ENCODE assay signal across 10 mouse cellular contexts in the genomic region with DNA sequence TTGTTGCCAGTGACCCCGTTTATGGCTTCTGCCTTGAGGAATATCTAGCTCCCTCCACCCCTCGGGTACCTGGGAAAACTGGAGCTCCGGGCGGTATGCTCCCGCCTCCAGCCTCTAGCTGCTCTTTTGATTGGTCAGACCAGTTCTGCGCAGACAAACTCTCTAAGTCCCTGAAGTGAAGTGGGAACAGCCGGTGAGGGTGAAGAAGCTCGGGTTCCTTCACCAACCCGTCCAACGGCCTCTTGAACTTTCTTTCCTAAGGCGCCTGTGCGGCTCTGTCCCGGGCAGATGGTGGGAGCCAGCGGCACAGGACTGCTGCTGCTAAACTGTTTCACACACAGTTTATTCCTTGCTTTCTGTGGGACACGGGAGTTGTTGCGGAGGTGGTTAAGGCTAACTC. TPM values are rescaled to one million over a fixed set of nuclear protein-coding genes. Genes with fewer than 3 reads are reported as not detected.
DNase-seq lines count a peak whose midpoint lies in the region; ATAC-seq lines count a peak whose summit lies in the region.
"Had no signal": no experiment of that assay in that cellular context is flagged by ENCODE, and none has a peak within 500 bp of the region (broad histone marks: within the 10 kb centered on the region; RNA-seq: fewer than 3 reads in every experiment).

No protein-coding gene starts in this region.

- H3K27me3 ChIP-seq in embryonic facial prominence, embryonic 11.5 days (ENCODE audit: control insufficient read depth, insufficient read depth, low read length) = peaks cover 5% of the 10 kb centered on the region
- peaks cover 42% of the 10 kb centered on the region for H3K27me3 ChIP-seq in hindbrain, embryonic 14.5 days (ENCODE audit: control insufficient read depth, insufficient read depth, low read length)
- peaks cover 66% of the 10 kb centered on the region for H3K27me3 ChIP-seq in liver, embryonic 13.5 days
- peaks cover 60% of the 10 kb centered on the region for H3K27me3 ChIP-seq in neural tube, embryonic 13.5 days

- H3K36me3 ChIP-seq in embryonic facial prominence, embryonic 11.5 days (replicated peaks; ENCODE audit: control insufficient read depth, insufficient read depth, low read depth, low read length) = no peaks in the 10 kb centered on the region
- H3K36me3 ChIP-seq in hindbrain, embryonic 14.5 days (replicated peaks; ENCODE audit: control insufficient read depth, insufficient read depth) = no peaks in the 10 kb centered on the region
- no peaks in the 10 kb centered on the region for H3K36me3 ChIP-seq in liver, embryonic 13.5 days
- H3K36me3 ChIP-seq in neural tube, embryonic 13.5 days = no peaks in the 10 kb centered on the region

- peak overlapping the region; percentile 29 for H3K4me3 ChIP-seq in embryonic facial prominence, embryonic 11.5 days (ENCODE audit: low read depth, low read length)
- H3K4me3 ChIP-seq in hindbrain, embryonic 14.5 days (replicated peaks; ENCODE audit: low read length) = peak overlapping the region; percentile 16
- peak overlapping the region; percentile 33 for H3K4me3 ChIP-seq in liver, embryonic 13.5 days (replicated peaks)
- H3K4me3 ChIP-seq in neural tube, embryonic 13.5 days = peak overlapping the region; percentile 21

- no peaks in the 10 kb centered on the region; the same call in 1 of the 2 replicates for H3K4me1 ChIP-seq in embryonic facial prominence, embryonic 11.5 days (ENCODE audit: control insufficient read depth, insufficient read depth, low read length)
- H3K4me1 ChIP-seq in hindbrain, embryonic 14.5 days (replicated peaks; ENCODE audit: control insufficient read depth, insufficient read depth, low read length) = peaks cover 10% of the 10 kb centered on the region; the same call in 1 of the 2 replicates
- H3K4me1 ChIP-seq in liver, embryonic 13.5 days (replicated peaks) = peaks cover 35% of the 10 kb centered on the region
- H3K4me1 ChIP-seq in neural tube, embryonic 13.5 days (replicated peaks) = peaks cover 26% of the 10 kb centered on the region

- 2% methylated on average over 16 of the region's 16 CpGs for WGBS in embryonic facial prominence, embryonic 11.5 days
- 2% methylated on average over 16 of the region's 16 CpGs for WGBS in hindbrain, embryonic 14.5 days
- WGBS in liver, embryonic 13.5 days (ENCODE audit: insufficient replicate concordance) = 7% methylated on average over 16 of the region's 16 CpGs
- WGBS in neural tube, embryonic 13.5 days = 2% methylated on average over 16 of the region's 16 CpGs

- H3K9me3 ChIP-seq in embryonic facial prominence, embryonic 11.5 days (replicated peaks; ENCODE audit: control insufficient read depth, low read length) = no peaks in the 10 kb centered on the region
- H3K9me3 ChIP-seq in hindbrain, embryonic 14.5 days (ENCODE audit: control insufficient read depth, low read length) = no peaks in the 10 kb centered on the region
- no peaks in the 10 kb centered on the region for H3K9me3 ChIP-seq in liver, embryonic 13.5 days (replicated peaks)
- no peaks in the 10 kb centered on the region for H3K9me3 ChIP-seq in neural tube, embryonic 13.5 days

- peak overlapping the region; percentile 60 for H3K4me2 ChIP-seq in embryonic facial prominence, embryonic 11.5 days (ENCODE audit: low read depth, low read length)
- peak overlapping the region; percentile 50 for H3K4me2 ChIP-seq in hindbrain, embryonic 14.5 days (replicated peaks)
- peak overlapping the region; percentile 58 for H3K4me2 ChIP-seq in liver, embryonic 13.5 days
- H3K4me2 ChIP-seq in neural tube, embryonic 13.5 days = peak overlapping the region; percentile 51

- no peak overlapping the region for H3K27ac ChIP-seq in embryonic facial prominence, embryonic 11.5 days (replicated peaks; ENCODE audit: low read depth, low read length)
- H3K27ac ChIP-seq in hindbrain, embryonic 14.5 days = no peak overlapping the region
- H3K27ac ChIP-seq in liver, embryonic 13.5 days = no peak overlapping the region
- H3K27ac ChIP-seq in neural tube, embryonic 13.5 days (replicated peaks) = no peak overlapping the region

- peak; percentile 5 for DNase-seq in cerebellum, adult 11-12 months
- peak; percentile 74 for DNase-seq in embryonic facial prominence, embryonic 11.5 days (ENCODE audit: low spot score)
- DNase-seq in hindbrain, embryonic 14.5 days (ENCODE audit: low spot score) = peak; percentile 40
- no peak for DNase-seq in liver, embryonic 13.5 days
- DNase-seq in layer of hippocampus, postnatal 25 days (ENCODE audit: extremely low spot score in 1 of 2, low spot score in 1 of 2) = no peak

- no peak for ATAC-seq in cerebellum, adult (ENCODE audit: insufficient number of reproducible peaks, low FRiP score, low TSS enrichment)
- ATAC-seq in embryonic facial prominence, embryonic 11.5 days (replicated peaks; ENCODE audit: insufficient number of reproducible peaks, low FRiP score, low TSS enrichment, low read depth) = no peak
- no peak for ATAC-seq in hindbrain, embryonic 14.5 days (ENCODE audit: low FRiP score)
- no peak for ATAC-seq in liver, embryonic 13.5 days (ENCODE audit: low read depth)
- no peak for ATAC-seq in neural tube, embryonic 13.5 days (ENCODE audit: low read depth)
- ATAC-seq in monocyte, adult 5-6 weeks (replicated peaks; ENCODE audit: insufficient number of reproducible peaks, low FRiP score, low TSS enrichment, poor library complexity, severe bottlenecking) = no peak

- H3K9ac ChIP-seq in embryonic facial prominence, embryonic 11.5 days (replicated peaks; ENCODE audit: low read length) = no peak overlapping the region; the same call in 1 of the 2 replicates
- peak overlapping the region; percentile 8; the same call in 1 of the 2 replicates for H3K9ac ChIP-seq in hindbrain, embryonic 14.5 days
- peak overlapping the region; percentile 41; the same call in 1 of the 2 replicates for H3K9ac ChIP-seq in liver, embryonic 13.5 days
- H3K9ac ChIP-seq in neural tube, embryonic 13.5 days = peak overlapping the region; percentile 18; the same call in 1 of the 2 replicates

RNA-seq across cellular contexts. Expression of gene H2-DMb2, which starts 3.7 kb away (rescaled TPM):
- polyA plus RNA-seq in embryonic facial prominence, embryonic 11.5 days (2014; fragmentation: Nextera tagmentation; extraction: Ambion mirVana) = not detected in 2 replicates
- polyA plus RNA-seq in hindbrain, embryonic 14.5 days (2014; fragmentation: Nextera tagmentation; extraction: Ambion mirVana) = 0.16 TPM in 1 of 2 replicates, not detected in the other
- polyA plus RNA-seq in liver, embryonic 13.5 days (2015; fragmentation: Nextera tagmentation; extraction: Ambion mirVana) = 0.31 and 0.36 TPM in 2 replicates
- polyA plus RNA-seq in neural tube, embryonic 13.5 days (2015; fragmentation: Nextera tagmentation; extraction: Ambion mirVana) = not detected in 2 replicates
- 71.7 to 98.5 TPM (median 90.4 TPM) in 3 replicates for total RNA-seq in monocyte, adult 5-6 weeks (2017)
- under 1 TPM; 0.69 to 0.94 TPM for total RNA-seq in layer of hippocampus, postnatal 25 days (2021)
- polyA plus RNA-seq: C2C12 had no signal

RNA-seq across cellular contexts. Expression of gene H2-DMb1, which starts 13.5 kb away (rescaled TPM):
- polyA plus RNA-seq in embryonic facial prominence, embryonic 11.5 days (2014; fragmentation: Nextera tagmentation; extraction: Ambion mirVana) = 1.3 and 1.4 TPM in 2 replicates
- polyA plus RNA-seq in hindbrain, embryonic 14.5 days (2014; fragmentation: Nextera tagmentation; extraction: Ambion mirVana) = 0.72 and 0.76 TPM in 2 replicates
- 0.54 and 0.62 TPM in 2 replicates for polyA plus RNA-seq in liver, embryonic 13.5 days (2015; fragmentation: Nextera tagmentation; extraction: Ambion mirVana)
- polyA plus RNA-seq in neural tube, embryonic 13.5 days (2015; fragmentation: Nextera tagmentation; extraction: Ambion mirVana) = not detected in 2 replicates
- total RNA-seq in monocyte, adult 5-6 weeks (2017) = 48.2 to 62.0 TPM (median 61.5 TPM) in 3 replicates
- 1 to 10 TPM; 1.8 to 3.4 TPM for total RNA-seq in layer of hippocampus, postnatal 25 days (2021)
- polyA plus RNA-seq: C2C12 had no signal

RNA-seq across cellular contexts. Expression of gene Brd2, which starts 17.0 kb away (rescaled TPM):
- polyA plus RNA-seq in embryonic facial prominence, embryonic 11.5 days (2014; fragmentation: Nextera tagmentation; extraction: Ambion mirVana) = 95.9 and 114 TPM in 2 replicates
- polyA plus RNA-seq in hindbrain, embryonic 14.5 days (2014; fragmentation: Nextera tagmentation; extraction: Ambion mirVana) = 133 and 136 TPM in 2 replicates
- 42.0 and 53.3 TPM in 2 replicates for polyA plus RNA-seq in liver, embryonic 13.5 days (2015; fragmentation: Nextera tagmentation; extraction: Ambion mirVana)
- polyA plus RNA-seq in neural tube, embryonic 13.5 days (2015; fragmentation: Nextera tagmentation; extraction: Ambion mirVana) = 137 and 167 TPM in 2 replicates
- 374 to 583 TPM (median 393 TPM) in 3 replicates for total RNA-seq in monocyte, adult 5-6 weeks (2017)
- 100 to 1,000 TPM; 196 to 216 TPM for total RNA-seq in layer of hippocampus, postnatal 25 days (2021)

RNA-seq across cellular contexts. Expression of gene H2-DMa, which starts 20.1 kb away (rescaled TPM):
- polyA plus RNA-seq in embryonic facial prominence, embryonic 11.5 days (2014; fragmentation: Nextera tagmentation; extraction: Ambion mirVana) = 9.4 and 9.7 TPM in 2 replicates
- 19.2 and 20.2 TPM in 2 replicates for polyA plus RNA-seq in hindbrain, embryonic 14.5 days (2014; fragmentation: Nextera tagmentation; extraction: Ambion mirVana)
- 4.4 and 5.2 TPM in 2 replicates for polyA plus RNA-seq in liver, embryonic 13.5 days (2015; fragmentation: Nextera tagmentation; extraction: Ambion mirVana)
- 16.0 and 17.7 TPM in 2 replicates for polyA plus RNA-seq in neural tube, embryonic 13.5 days (2015; fragmentation: Nextera tagmentation; extraction: Ambion mirVana)
- 55.9 to 84.5 TPM (median 72.8 TPM) in 3 replicates for total RNA-seq in monocyte, adult 5-6 weeks (2017)
- 10 to 100 TPM; 32.3 to 35.1 TPM for total RNA-seq in layer of hippocampus, postnatal 25 days (2021)

RNA-seq across cellular contexts. Expression of gene H2-Oa, which starts 47.3 kb away (rescaled TPM):
- polyA plus RNA-seq in embryonic facial prominence, embryonic 11.5 days (2014; fragmentation: Nextera tagmentation; extraction: Ambion mirVana) = 0.20 and 0.26 TPM in 2 replicates
- 0.29 TPM in 1 of 2 replicates, not detected in the other for polyA plus RNA-seq in hindbrain, embryonic 14.5 days (2014; fragmentation: Nextera tagmentation; extraction: Ambion mirVana)
- 0.39 and 0.41 TPM in 2 replicates for polyA plus RNA-seq in liver, embryonic 13.5 days (2015; fragmentation: Nextera tagmentation; extraction: Ambion mirVana)
- polyA plus RNA-seq in neural tube, embryonic 13.5 days (2015; fragmentation: Nextera tagmentation; extraction: Ambion mirVana) = 0.24 and 0.41 TPM in 2 replicates
- total RNA-seq in monocyte, adult 5-6 weeks (2017) = 7.8 to 18.9 TPM (median 17.6 TPM) in 3 replicates
- total RNA-seq in layer of hippocampus, postnatal 25 days (2021) = under 1 TPM; 0.42 to 0.45 TPM
- total RNA-seq: gastrocnemius, adult 8-10 months had no signal
- polyA plus RNA-seq: C2C12 had no signal

Comparison
In these comparisons a context has a peak if more than half of its experiments do, and no peak if none do; other contexts are left out.
1. DNase-seq: peak in cerebellum, adult 11-12 months (single experiment), embryonic facial prominence, embryonic 11.5 days (single experiment) and hindbrain, embryonic 14.5 days (single experiment); none in liver, embryonic 13.5 days (single experiment) and layer of hippocampus, postnatal 25 days (0 of 2).
2. Peak in every context shown above with its lines, with median percentiles within 50 percentile points of each other: H3K4me2 ChIP-seq and H3K4me3 ChIP-seq.